Mouse (Mus musculus) limb, embryonic 15.5 days (tissue): ENCODE measurements around the gene Lilra5. TPM values are rescaled to one million over a fixed set of nuclear protein-coding genes. Genes with fewer than 3 reads are reported as not detected.
"Not testable (repeated sequence)": the region's sequence is repeated elsewhere in the genome, so short reads cannot be mapped to it uniquely, and the experiment has no call there.

Experiments used
- ATAC-seq: fragments of 200-750 bp; cut with Nextera tagmentation; 2 replicates; pipeline ENCODE4 v1.8.0; 2017; ENCODE audit warnings: low read depth, moderate TSS enrichment; ENCODE audit not compliant: insufficient number of reproducible peaks, low FRiP score, low TSS enrichment
- H3K27ac ChIP-seq: fragments of 300-500 bp; sonication (generic); 2 replicates; pipeline ENCODE4 v1.5.1; 2015; ENCODE audit warnings: moderate library complexity, mild to moderate bottlenecking, inconsistent platforms
- H3K27me3 ChIP-seq: fragments of 300-500 bp; sonication (generic); 2 replicates; pipeline ENCODE4 v1.6.1; 2015; ENCODE audit warnings: inconsistent platforms
- H3K36me3 ChIP-seq: fragments of 300-500 bp; sonication (generic); 2 replicates; pipeline ENCODE4 v1.6.1; 2015; ENCODE audit warnings: inconsistent platforms
- H3K4me1 ChIP-seq: fragments of 300-500 bp; sonication (generic); 2 replicates; pipeline ENCODE4 v1.6.1; 2015; ENCODE audit warnings: inconsistent platforms
- H3K4me2 ChIP-seq: fragments of 300-500 bp; sonication (generic); 2 replicates; pipeline ENCODE4 v1.6.1; 2015; ENCODE audit warnings: mild to moderate bottlenecking, inconsistent platforms
- H3K4me3 ChIP-seq: fragments of 300-500 bp; sonication (generic); 2 replicates; pipeline ENCODE4 v1.5.1; 2015; ENCODE audit warnings: mild to moderate bottlenecking, inconsistent platforms
- H3K9ac ChIP-seq: fragments of 300-500 bp; sonication (generic); 2 replicates; pipeline ENCODE4 v1.6.1; 2015; ENCODE audit warnings: inconsistent platforms
- H3K9me3 ChIP-seq: fragments of 300-500 bp; sonication (generic); 2 replicates; pipeline ENCODE4 v1.6.1; 2016; ENCODE audit warnings: inconsistent platforms
- WGBS: fragments of 180-500 bp; shearing (Covaris S2); methylation state at CpG from one replicate; pipeline ENCODE4 v1.1.7; 2015; 5-methylcytosine and 5-hydroxymethylcytosine counted together
- polyA plus RNA-seq: library from polyadenylated mRNA; unstranded; fragments of >200 nt; fragmentation: Nextera tagmentation; extraction: Ambion mirVana; gene quantifications from 2 replicates; pipeline ENCODE4 v1.2.1, GENCODE M21; 2015

Gene Lilra5
- polyA plus RNA-seq = 0.06 TPM in 1 of 2 replicates, not detected in the other

DNA sequence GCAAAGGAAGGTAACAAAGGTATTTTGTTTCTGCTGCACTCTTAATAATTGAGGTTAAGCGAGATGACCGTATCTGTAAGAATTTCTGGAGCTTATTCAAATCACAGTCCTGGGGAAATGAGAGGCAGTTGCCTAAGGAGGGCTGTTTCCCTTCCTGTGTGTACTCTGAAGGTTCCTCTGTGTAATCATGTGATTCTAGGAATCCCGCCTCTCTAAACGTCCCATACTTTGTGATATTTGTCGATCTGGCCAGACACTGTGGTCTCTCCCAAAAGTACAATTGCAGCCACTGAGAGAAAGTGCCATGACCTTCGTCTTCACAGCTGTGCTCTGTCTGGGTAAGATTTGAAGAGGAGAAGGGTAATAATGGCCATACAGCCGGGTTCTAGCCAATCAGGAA is at the start of gene Lilra5:
Gene Lilra5, plus strand, starts transcription at position 301 of the 400 bp plus-strand sequence.
- Histone ChIP-seq H3K4me2 (no peak within 1 kb of the TSS), H3K27me3 (no peaks in the 10 kb centered on the region), H3K4me3 (no peak within 1 kb of the TSS), H3K27ac (no peak within 1 kb of the TSS), H3K36me3 (no peaks in the 10 kb centered on the region), H3K4me1 (no peaks in the 10 kb centered on the region), H3K9ac (no peak within 1 kb of the TSS), H3K9me3 (no peaks in the 10 kb centered on the region)
- 67% methylated on average over 7 of the region's 7 CpGs for WGBS
- ATAC-seq = no peak

DNA sequence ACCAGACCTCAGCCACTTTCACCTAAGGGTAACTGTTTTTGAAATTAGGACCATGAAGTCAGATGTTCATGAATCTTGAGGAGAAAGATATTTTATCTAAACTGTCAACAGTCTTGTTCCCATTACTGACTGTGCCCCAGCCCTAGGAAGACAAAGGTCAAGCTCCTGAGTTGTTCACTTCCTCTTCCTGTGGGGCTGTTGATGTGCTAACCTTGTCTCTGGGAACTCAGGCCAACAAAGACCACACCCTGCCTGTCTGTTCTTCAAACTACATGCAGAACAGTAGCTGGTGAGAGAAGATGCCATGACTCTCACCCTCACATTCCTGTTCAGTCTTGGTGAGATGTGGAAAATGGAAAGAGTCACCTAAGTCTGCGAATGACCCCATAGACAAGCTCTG is 30.4 kb upstream of the Lilra5 start:
- no peak overlapping the region for H3K9ac ChIP-seq
- H3K4me3 ChIP-seq = no peak overlapping the region
- no peaks in the 10 kb centered on the region for H3K4me1 ChIP-seq
- H3K4me2 ChIP-seq = no peak overlapping the region
- H3K36me3 ChIP-seq = no peaks in the 10 kb centered on the region
- no peaks in the 10 kb centered on the region for H3K27me3 ChIP-seq
- no peaks in the 10 kb centered on the region for H3K9me3 ChIP-seq
- H3K27ac ChIP-seq = no peak overlapping the region
- WGBS = 90% methylated on average over 1 of the region's 1 CpGs
- no peak for ATAC-seq

DNA sequence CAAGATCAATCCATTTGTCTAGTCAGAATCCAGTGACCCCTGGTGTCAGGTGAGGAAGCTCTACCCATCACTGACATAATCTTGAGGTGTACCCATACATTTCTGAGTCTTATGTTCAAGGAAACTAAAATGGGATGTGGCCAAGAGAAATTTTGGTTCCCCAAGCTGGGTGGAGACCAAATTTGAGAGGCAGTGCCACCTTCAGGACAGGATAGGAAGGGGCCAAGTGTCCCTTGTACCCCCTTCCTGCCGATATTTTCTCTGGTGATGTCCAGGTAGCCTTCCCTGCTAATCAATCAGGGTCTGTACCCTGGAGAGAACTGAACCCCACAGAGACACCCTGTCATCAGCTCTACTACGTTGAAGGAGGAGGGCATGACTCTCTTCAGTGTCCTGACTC is 28.9 kb upstream of the Lilra5 start:
- H3K4me1 ChIP-seq = no peaks in the 10 kb centered on the region
- WGBS = 37% methylated on average over 2 of the region's 2 CpGs
- ATAC-seq = no peak
- H3K9me3 ChIP-seq = no peaks in the 10 kb centered on the region
- no peaks in the 10 kb centered on the region for H3K36me3 ChIP-seq
- H3K4me3 ChIP-seq = no peak overlapping the region
- no peak overlapping the region for H3K9ac ChIP-seq
- no peaks in the 10 kb centered on the region for H3K27me3 ChIP-seq
- H3K27ac ChIP-seq = no peak overlapping the region
- no peak overlapping the region for H3K4me2 ChIP-seq

DNA sequence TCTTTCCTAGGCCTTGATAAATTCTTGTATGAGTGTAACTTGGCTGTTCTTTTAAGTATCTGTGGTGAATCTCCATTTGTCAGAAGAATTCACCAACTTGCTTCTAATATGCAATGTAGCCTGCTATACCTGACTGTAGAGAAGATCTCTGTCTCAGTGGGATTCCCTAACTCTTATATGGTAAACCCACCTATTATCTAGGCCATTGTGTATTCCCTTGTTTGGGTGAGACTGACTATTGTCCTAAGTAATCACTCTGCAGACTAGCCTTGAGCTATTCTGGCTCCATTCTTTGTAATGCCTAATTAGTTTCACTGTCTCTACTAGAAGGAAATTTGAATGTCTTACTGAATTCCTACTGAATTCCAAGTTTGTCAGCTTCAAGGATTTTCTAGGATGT is 24.1 kb upstream of the Lilra5 start:
- H3K27me3 ChIP-seq, ATAC-seq, H3K9me3 ChIP-seq, H3K36me3 ChIP-seq, H3K27ac ChIP-seq, H3K4me1 ChIP-seq, H3K4me2 ChIP-seq, H3K9ac ChIP-seq, H3K4me3 ChIP-seq: not testable (repeated sequence)

DNA sequence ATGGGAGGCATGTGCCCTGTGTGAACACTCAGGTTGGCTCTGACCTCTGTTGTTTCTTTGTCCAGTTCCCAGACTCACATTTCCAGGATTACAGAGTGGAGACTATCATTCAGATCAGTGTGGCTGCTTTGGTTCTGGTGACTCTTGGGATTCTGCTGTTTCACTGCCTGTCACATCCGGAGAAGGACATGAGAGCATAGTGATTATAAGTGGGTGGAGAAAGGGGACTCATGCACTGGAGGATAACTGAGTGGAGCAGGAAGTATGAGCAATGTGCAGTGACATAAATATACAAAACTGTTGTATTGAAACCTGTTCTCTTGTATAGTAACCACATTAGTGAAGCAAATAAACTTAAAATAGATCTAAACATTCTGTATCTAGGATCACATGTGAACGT is 22.2 kb upstream of the Lilra5 start:
- Histone ChIP-seq H3K9me3 (no peaks in the 10 kb centered on the region), H3K4me2 (no peak overlapping the region), H3K4me3 (no peak overlapping the region), H3K27me3 (no peaks in the 10 kb centered on the region), H3K27ac (no peak overlapping the region), H3K4me1 (no peaks in the 10 kb centered on the region), H3K9ac (no peak overlapping the region), H3K36me3 (no peaks in the 10 kb centered on the region)
- 70% methylated on average over 2 of the region's 2 CpGs for WGBS
- no peak for ATAC-seq

DNA sequence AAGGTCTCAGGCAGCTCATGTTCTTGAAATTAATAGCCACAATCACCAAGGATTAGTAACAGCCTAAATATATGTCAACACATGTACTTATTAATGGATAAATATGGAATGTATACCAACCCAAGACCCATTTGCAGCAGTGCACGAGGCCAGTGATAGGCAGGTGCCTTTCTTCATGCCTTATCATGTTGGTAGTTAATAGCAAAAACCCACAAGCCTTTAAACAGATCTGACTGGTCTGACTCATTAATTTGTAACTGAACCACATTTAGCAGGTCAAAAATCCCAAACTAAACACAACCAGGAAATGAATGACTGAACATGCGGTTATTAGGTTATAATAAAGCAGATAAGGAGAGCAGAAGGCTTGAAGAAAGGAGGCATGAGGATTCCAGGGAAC is 21.7 kb upstream of the Lilra5 start:
- H3K4me3 ChIP-seq = no peak overlapping the region
- H3K27me3 ChIP-seq = no peaks in the 10 kb centered on the region
- no peaks in the 10 kb centered on the region for H3K36me3 ChIP-seq
- H3K4me1 ChIP-seq = no peaks in the 10 kb centered on the region
- WGBS = 70% methylated on average over 2 of the region's 2 CpGs
- no peak overlapping the region for H3K27ac ChIP-seq
- H3K4me2 ChIP-seq = no peak overlapping the region
- no peak for ATAC-seq
- H3K9me3 ChIP-seq = no peaks in the 10 kb centered on the region
- H3K9ac ChIP-seq = no peak overlapping the region

DNA sequence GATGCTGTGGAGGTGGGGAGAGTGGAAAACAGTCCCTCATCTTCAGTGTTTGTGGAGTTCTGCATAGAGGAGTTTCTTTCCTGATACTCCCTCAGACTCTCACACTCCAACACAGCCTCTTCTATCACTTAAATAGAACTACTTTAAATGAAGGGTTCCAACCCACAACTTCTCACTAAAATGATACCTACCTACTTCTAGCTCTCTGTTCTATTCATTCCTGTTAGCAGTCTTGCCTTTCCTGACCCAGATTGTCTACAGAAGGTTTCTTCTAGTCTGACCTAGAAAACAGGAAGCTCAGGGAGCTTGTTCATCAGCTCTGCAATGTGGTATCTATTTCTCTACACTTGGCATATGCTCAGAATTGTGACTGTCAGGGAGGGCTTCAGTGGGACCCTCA is 2.0 kb upstream of the Lilra5 start:
- H3K9me3 ChIP-seq = no peaks in the 10 kb centered on the region
- H3K36me3 ChIP-seq = no peaks in the 10 kb centered on the region
- no peaks in the 10 kb centered on the region for H3K4me1 ChIP-seq
- H3K4me3 ChIP-seq = no peak overlapping the region
- no peak overlapping the region for H3K27ac ChIP-seq
- ATAC-seq = no peak
- no peak overlapping the region for H3K9ac ChIP-seq
- no peak overlapping the region for H3K4me2 ChIP-seq
- no peaks in the 10 kb centered on the region for H3K27me3 ChIP-seq

DNA sequence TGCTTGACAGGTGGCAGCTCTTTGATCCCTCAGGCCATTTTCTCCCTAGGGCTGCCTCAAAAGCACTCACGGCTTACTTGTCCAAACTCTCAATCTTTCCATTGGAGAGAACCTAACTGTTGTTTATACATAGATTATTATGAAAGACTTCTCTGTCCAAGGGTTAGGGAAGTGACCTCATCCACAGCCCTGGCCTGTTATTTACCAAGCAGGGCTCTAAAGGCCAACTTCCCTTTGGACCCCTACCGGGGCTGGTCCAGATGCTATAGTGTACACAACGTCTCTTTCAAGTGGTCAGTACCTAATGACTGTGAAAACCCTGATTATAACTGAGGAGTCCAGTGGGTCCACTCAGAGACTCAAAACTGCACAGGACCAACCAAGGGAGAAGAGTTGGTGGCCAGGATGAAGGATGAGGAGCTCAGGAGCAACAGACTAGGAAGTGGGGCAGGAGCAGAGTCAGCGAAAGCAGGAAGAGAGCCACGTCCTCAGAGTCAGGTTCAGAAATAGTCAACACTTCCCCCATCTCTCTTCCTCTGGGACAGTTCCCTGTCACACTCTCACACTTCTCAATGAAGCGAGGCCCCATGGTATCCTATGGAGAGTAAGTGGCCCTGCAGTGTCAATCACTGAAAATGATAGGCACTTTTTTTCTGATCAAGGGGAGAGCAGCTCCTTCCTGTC is 1.6 kb downstream of the Lilra5 start:
- Histone ChIP-seq H3K27ac (no peak overlapping the region), H3K9ac (no peak overlapping the region), H3K4me1 (no peaks in the 10 kb centered on the region), H3K36me3 (no peaks in the 10 kb centered on the region), H3K4me2 (no peak overlapping the region), H3K4me3 (no peak overlapping the region), H3K27me3 (no peaks in the 10 kb centered on the region), H3K9me3 (no peaks in the 10 kb centered on the region)
- no peak for ATAC-seq
- 75% methylated on average over 6 of the region's 6 CpGs for WGBS

DNA sequence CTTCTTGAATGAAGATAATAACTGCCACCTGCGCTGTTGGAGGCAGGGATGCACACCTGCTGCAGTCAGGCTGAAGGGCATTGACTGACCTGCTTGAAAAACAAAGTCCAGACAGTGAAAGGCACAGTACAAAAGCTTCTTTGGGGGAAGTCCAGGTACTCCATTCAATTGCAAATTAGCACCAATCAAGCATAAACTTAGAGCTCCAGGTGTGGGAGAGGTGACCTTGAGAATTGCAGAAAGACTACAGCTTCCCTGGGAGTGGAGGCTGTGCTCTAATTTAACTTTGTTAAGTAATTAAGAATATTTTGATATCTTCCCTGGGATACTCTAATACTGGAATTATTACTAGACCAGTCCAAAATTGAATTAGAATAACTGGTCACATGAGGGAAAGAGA is 13.7 kb downstream of the Lilra5 start:
- not testable (repeated sequence) for H3K4me1 ChIP-seq, H3K4me3 ChIP-seq, H3K27ac ChIP-seq, H3K4me2 ChIP-seq, H3K9ac ChIP-seq, H3K27me3 ChIP-seq, H3K9me3 ChIP-seq, H3K36me3 ChIP-seq, ATAC-seq
- WGBS = 81% methylated on average over 1 of the region's 1 CpGs

DNA sequence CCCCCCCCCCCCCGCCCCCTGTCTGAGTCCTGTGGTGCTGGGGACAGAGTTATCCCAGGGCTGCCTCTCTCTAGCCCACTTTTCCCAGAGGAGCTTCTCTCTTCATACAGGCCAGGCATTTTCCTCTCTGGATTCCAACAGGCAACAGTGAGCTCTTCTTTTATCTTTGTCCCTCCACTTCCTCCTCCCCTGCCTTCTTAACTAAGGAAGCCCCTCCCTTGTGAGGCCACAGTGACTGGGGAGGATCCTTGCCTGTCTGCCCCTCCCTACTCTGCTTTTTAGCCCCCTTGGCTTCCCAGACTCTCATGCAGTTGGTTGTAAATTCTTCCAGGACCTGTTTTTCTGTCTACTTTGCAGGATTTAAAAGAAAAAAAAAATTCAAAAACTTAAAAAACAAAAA is 18.5 kb downstream of the Lilra5 start:
- H3K9ac ChIP-seq, H3K4me1 ChIP-seq, H3K36me3 ChIP-seq, H3K27me3 ChIP-seq, H3K4me2 ChIP-seq, ATAC-seq, H3K4me3 ChIP-seq, H3K27ac ChIP-seq, H3K9me3 ChIP-seq: not testable (repeated sequence)
- WGBS = no CpG with 5 or more reads among the region's 1 CpGs

DNA sequence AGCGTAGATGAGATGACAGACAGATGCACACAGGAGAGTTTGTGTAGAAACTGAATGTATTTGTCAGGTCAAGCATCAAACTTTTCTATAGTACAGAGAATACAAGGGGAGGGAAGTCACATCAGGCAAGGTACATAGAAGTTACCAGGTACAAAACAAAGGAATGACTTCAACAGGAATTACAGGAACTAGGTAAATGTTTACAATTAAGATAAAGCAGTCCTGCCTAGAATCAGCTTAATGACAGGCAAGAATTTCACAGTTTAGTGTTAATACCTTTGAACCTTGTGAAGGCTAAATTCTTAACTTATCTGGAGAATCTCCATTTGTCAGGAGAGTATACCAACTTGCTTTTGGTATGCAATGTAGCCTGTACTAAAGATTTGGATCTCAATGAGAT is 23.0 kb downstream of the Lilra5 start:
- not testable (repeated sequence) for H3K36me3 ChIP-seq, H3K4me1 ChIP-seq, H3K9ac ChIP-seq, H3K4me3 ChIP-seq, H3K27me3 ChIP-seq, H3K9me3 ChIP-seq, ATAC-seq, H3K4me2 ChIP-seq, H3K27ac ChIP-seq
- 89% methylated on average over 1 of the region's 1 CpGs for WGBS

DNA sequence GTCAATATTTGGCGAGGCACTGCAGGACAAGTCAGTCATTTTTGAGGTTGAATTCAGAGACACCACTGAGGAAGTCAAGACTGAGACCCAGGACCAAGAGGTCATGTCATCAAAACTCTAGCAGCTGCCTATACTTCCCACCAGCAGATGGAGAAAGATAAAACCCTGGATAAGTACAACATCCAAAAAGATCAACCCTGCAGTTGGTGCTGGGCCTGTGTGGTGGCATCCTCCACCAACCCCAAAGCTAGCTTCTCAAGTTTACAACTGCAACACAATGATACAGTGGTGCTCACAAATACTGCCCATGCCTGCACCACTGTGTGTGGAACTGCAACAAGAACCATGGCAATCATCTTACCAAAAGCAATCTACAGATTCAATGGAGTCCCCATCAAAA is 34.6 kb downstream of the Lilra5 start:
- not testable (repeated sequence) for H3K9me3 ChIP-seq, H3K27me3 ChIP-seq, ATAC-seq, H3K4me1 ChIP-seq, H3K36me3 ChIP-seq, H3K4me2 ChIP-seq, H3K9ac ChIP-seq, H3K4me3 ChIP-seq, H3K27ac ChIP-seq
- 85% methylated on average over 1 of the region's 1 CpGs for WGBS

DNA sequence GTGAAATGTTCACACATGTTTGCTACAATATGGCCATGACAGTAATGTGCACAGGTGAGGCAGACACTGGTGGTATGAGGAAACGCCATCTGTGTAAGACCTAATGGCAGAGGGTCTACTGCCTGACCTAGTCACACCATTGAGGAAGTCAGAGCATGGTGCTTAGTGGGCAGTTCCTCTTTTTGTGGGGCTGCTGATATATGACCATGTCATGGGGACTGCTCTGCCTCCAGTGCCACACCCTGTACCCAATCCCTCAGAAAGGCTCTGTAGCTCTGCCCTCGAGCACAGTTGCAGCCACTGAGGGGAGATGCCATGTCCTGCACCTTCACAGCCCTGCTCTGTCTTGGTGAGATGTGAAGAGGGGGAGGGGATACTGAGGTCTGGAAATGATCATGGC is 36.3 kb downstream of the Lilra5 start:
- H3K4me2 ChIP-seq, ATAC-seq, H3K4me3 ChIP-seq, H3K9ac ChIP-seq, H3K27me3 ChIP-seq, H3K4me1 ChIP-seq, H3K36me3 ChIP-seq, H3K9me3 ChIP-seq, H3K27ac ChIP-seq: not testable (repeated sequence)
- WGBS = 60% methylated on average over 2 of the region's 2 CpGs
